Mouse (Mus musculus) embryonic facial prominence, embryonic 15.5 days (tissue): ENCODE measurements around the gene Ceacam13. TPM values are rescaled to one million over a fixed set of nuclear protein-coding genes. Genes with fewer than 3 reads are reported as not detected.
"Not testable (repeated sequence)": the region's sequence is repeated elsewhere in the genome, so short reads cannot be mapped to it uniquely, and the experiment has no call there.

Experiments used
- ATAC-seq: fragments of 200-750 bp; cut with Nextera tagmentation; 2 replicates; pipeline ENCODE4 v1.8.0; 2017; ENCODE audit warnings: low read depth, moderate TSS enrichment; ENCODE audit not compliant: insufficient number of reproducible peaks, low FRiP score, low TSS enrichment
- H3K27ac ChIP-seq: fragments of 300-500 bp; sonication (generic); replicated peaks from 2 replicates; pipeline ENCODE4 v1.5.1; 2015; ENCODE audit warnings: mild to moderate bottlenecking, inconsistent platforms
- H3K27me3 ChIP-seq: fragments of 300-500 bp; sonication (generic); 2 replicates; pipeline ENCODE4 v1.6.1; 2015; ENCODE audit warnings: inconsistent platforms
- H3K36me3 ChIP-seq: fragments of 300-500 bp; sonication (generic); 2 replicates; pipeline ENCODE4 v1.6.1; 2015; ENCODE audit warnings: mild to moderate bottlenecking, inconsistent platforms
- H3K4me1 ChIP-seq: fragments of 300-500 bp; sonication (generic); 2 replicates; pipeline ENCODE4 v1.6.1; 2015; ENCODE audit warnings: inconsistent platforms
- H3K4me2 ChIP-seq: fragments of 300-500 bp; sonication (generic); replicated peaks from 2 replicates; pipeline ENCODE4 v1.6.1; 2015; ENCODE audit warnings: mild to moderate bottlenecking, inconsistent platforms
- H3K4me3 ChIP-seq: fragments of 300-500 bp; sonication (generic); replicated peaks from 2 replicates; pipeline ENCODE4 v1.5.1; 2015; ENCODE audit warnings: mild to moderate bottlenecking, inconsistent platforms
- H3K9ac ChIP-seq: fragments of 300-500 bp; sonication (generic); 2 replicates; pipeline ENCODE4 v1.6.1; 2015; ENCODE audit warnings: inconsistent platforms
- H3K9me3 ChIP-seq: fragments of 300-500 bp; sonication (generic); replicated peaks from 2 replicates; pipeline ENCODE4 v1.6.1; 2016; ENCODE audit warnings: inconsistent platforms
- WGBS: fragments of 180-500 bp; shearing (Covaris S2); methylation state at CpG from one replicate; pipeline ENCODE4 v1.1.7; 2015; 5-methylcytosine and 5-hydroxymethylcytosine counted together
- microRNA-seq: library from miRNA; unstranded; fragments of <30 nt; microRNA quantifications from one replicate; pipeline ENCODE4, GENCODE M21; 2016; ENCODE audit warnings: borderline number of aligned reads
- polyA plus RNA-seq: library from polyadenylated mRNA; unstranded; fragments of >200 nt; fragmentation: Nextera tagmentation; extraction: Ambion mirVana; gene quantifications from 2 replicates; pipeline ENCODE4 v1.2.1, GENCODE M21; 2015

The Ceacam13 gene
- not detected in 2 replicates for polyA plus RNA-seq

- Histone ChIP-seq H3K27ac (no peak within 1 kb of the TSS), H3K9me3 (no peaks in the 10 kb centered on the region), H3K9ac (no peak within 1 kb of the TSS), H3K4me3 (no peak within 1 kb of the TSS), H3K4me2 (no peak within 1 kb of the TSS), H3K4me1 (no peaks in the 10 kb centered on the region), H3K36me3 (no peaks in the 10 kb centered on the region), H3K27me3 (no peaks in the 10 kb centered on the region)
- ATAC-seq: no peak
- WGBS: 73% methylated on average over 4 of the region's 4 CpGs
Observed at GRCm38 (mm10) chr7:18009589-18009988, at the start of gene Ceacam13. Gene Ceacam13, plus strand, starts transcription at chr7:18009889.

DNA sequence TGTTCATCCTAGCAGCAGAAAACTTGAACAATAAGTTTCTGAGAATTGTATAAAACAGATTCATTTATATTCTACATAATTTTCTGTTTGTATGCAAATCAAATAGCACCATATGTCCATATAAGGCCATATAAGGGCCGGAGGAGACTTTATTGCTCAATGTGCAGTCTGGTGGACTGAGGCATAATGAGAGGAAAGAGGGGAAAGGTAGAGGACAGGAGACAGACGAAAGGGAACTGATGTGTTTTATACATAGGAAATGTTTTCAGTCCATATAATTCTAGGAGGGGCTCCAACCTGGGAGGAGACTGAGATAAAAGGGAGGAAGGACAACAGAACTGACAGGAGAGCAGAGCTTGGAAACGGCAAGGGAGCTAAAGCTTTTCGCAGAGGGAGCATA lies 37.9 kb upstream of the Ceacam13 start, which contains the start of gene Ceacam11:
Gene Ceacam11, plus strand, starts transcription at position 301 of the 400 bp plus-strand sequence.
- H3K4me1 ChIP-seq: no peaks in the 10 kb centered on the region
- H3K27me3 ChIP-seq: no peaks in the 10 kb centered on the region
- no peak within 1 kb of the TSS for H3K9ac ChIP-seq
- 0 out of 2 replicates have a peak, but pooled peaks cover 8% of the 10 kb centered on the region for H3K9me3 ChIP-seq
- WGBS: 75% methylated on average over 4 of the region's 4 CpGs
- H3K4me2 ChIP-seq: no peak within 1 kb of the TSS
- no peaks in the 10 kb centered on the region for H3K36me3 ChIP-seq
- no peak within 1 kb of the TSS for H3K27ac ChIP-seq
- ATAC-seq: no peak
- H3K4me3 ChIP-seq: no peak within 1 kb of the TSS

DNA sequence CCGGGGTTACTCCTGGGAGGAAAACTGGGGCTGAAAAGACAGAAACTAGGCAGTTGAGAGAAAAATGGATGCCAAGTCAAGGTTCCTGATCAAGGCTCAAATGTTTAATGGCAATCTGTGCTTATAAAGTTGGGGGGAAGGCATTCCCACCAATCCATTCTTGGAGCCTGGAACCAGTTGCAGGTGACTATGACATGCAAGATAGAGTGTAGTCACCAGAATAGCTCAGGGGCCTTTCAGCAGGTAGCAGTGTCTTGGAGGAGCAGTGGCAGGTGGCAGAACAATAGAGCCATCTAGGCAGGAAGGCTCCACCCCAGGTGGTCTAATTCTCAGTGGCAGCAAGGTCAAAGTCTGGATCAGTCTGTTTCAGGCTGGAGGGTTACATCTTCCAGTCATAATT lies 8.6 kb upstream of the Ceacam13 start:
- H3K4me3 ChIP-seq: not testable (repeated sequence)

DNA sequence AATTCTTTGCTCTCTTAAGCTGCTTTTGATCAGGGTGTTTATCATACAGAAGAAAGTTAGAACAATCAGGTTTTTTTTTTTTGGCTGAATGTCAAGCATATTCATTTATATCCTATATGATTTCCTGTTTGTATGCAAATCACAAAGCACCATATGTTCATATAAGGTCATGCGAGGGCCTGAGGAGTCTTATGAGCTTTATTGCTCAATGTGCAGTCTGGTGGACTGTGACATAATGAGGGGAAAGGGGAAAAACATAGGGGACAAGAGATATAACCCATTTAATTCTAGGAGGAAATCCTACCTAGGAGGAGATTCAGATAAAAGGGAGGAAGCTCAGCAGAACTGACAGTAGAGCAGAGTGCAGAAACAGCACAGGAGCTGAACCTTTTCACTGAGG lies 55.9 kb downstream of the Ceacam13 start, which contains the start of gene Ceacam12:
Gene Ceacam12, plus strand, starts transcription at position 301 of the 400 bp plus-strand sequence.
- no peak for ATAC-seq
- H3K4me1 ChIP-seq: no peaks in the 10 kb centered on the region
- H3K4me2 ChIP-seq: no peak within 1 kb of the TSS
- WGBS: 72% methylated on average over 1 of the region's 1 CpGs
- H3K27me3 ChIP-seq: no peaks in the 10 kb centered on the region
- H3K4me3 ChIP-seq: no peak within 1 kb of the TSS
- no peak within 1 kb of the TSS for H3K9ac ChIP-seq
- H3K27ac ChIP-seq: no peak within 1 kb of the TSS
- H3K9me3 ChIP-seq: peaks cover 6% of the 10 kb centered on the region
- no peaks in the 10 kb centered on the region for H3K36me3 ChIP-seq

More for the DNA sequence above, 8.6 kb upstream of the Ceacam13 start:
- H3K9ac ChIP-seq, H3K36me3 ChIP-seq, H3K4me1 ChIP-seq, H3K27ac ChIP-seq, H3K27me3 ChIP-seq, ATAC-seq, H3K4me2 ChIP-seq, H3K9me3 ChIP-seq: not testable (repeated sequence)
- 90% methylated on average over 1 of the region's 1 CpGs for WGBS

Small RNA genes within 50 kb of the gene (microRNA-seq; reads per million reads assigned to microRNA genes)
- gene Gm22414: not detected

Other genes with a start within 250 kb of the Ceacam13 start
- gene Ceacam14, start 197.3 kb upstream of the Ceacam13 start, polyA plus RNA-seq: not detected in 2 replicates
- not detected in 2 replicates for gene Gm5155, start 138.1 kb upstream of the Ceacam13 start, polyA plus RNA-seq
- not detected in 2 replicates for gene Ceacam11, start 37.8 kb upstream of the Ceacam13 start, polyA plus RNA-seq
- not detected in 2 replicates for gene Ceacam12, start 56.0 kb downstream of the Ceacam13 start, polyA plus RNA-seq
- not detected in 2 replicates for gene Igfl3, start 166.6 kb downstream of the Ceacam13 start, polyA plus RNA-seq
- gene Mill1, start 235.5 kb downstream of the Ceacam13 start, polyA plus RNA-seq: 0.12 and 0.35 TPM in 2 replicates